Mouse (Mus musculus) liver, postnatal 0 days (tissue): Measurements from ENCODE around the gene Satb2. TPM values are rescaled to one million over a fixed set of nuclear protein-coding genes. Genes with fewer than 3 reads are reported as not detected.

Experiments used
- ATAC-seq: fragments of 200-750 bp; cut with Nextera tagmentation; 2 replicates; pipeline ENCODE4 v1.8.0; 2017; ENCODE audit warnings: mild to moderate bottlenecking, moderate library complexity
- DNase-seq: peaks from one replicate; pipeline ENCODE4 v3.0.0-alpha.2; 2016
- H3K27ac ChIP-seq: fragments of 300-500 bp; sonication (generic); 2 replicates; pipeline ENCODE4 v1.5.1; 2014; ENCODE audit warnings: antibody characterized with exemption, moderate library complexity, mild to moderate bottlenecking, low read depth
- H3K27me3 ChIP-seq: fragments of 300-500 bp; sonication (generic); 2 replicates; pipeline ENCODE4 v1.6.1; 2014; ENCODE audit warnings: low read length, control low read depth, mixed read lengths; ENCODE audit not compliant: insufficient read depth
- H3K36me3 ChIP-seq: fragments of 300-500 bp; sonication (generic); replicated peaks from 2 replicates; pipeline ENCODE4 v1.6.1; 2014; ENCODE audit warnings: mild to moderate bottlenecking, control low read depth, low read length, moderate library complexity, mixed read lengths; ENCODE audit not compliant: insufficient read depth
- H3K4me1 ChIP-seq: fragments of 300-500 bp; sonication (generic); 2 replicates; pipeline ENCODE4 v1.6.1; 2014; ENCODE audit warnings: antibody characterized with exemption, mild to moderate bottlenecking, control low read depth; ENCODE audit not compliant: insufficient read depth
- H3K4me2 ChIP-seq: fragments of 300-500 bp; sonication (generic); 2 replicates; pipeline ENCODE4 v1.6.1; 2014; ENCODE audit warnings: low read depth, mild to moderate bottlenecking, low read length, moderate library complexity, mixed read lengths
- H3K4me3 ChIP-seq: fragments of 300-500 bp; sonication (generic); 2 replicates; pipeline ENCODE4 v1.5.1; 2014; ENCODE audit warnings: low read depth, low read length
- H3K9ac ChIP-seq: fragments of 300-500 bp; sonication (generic); replicated peaks from 2 replicates; pipeline ENCODE4 v1.6.1; 2014; ENCODE audit warnings: mild to moderate bottlenecking, moderate library complexity
- H3K9me3 ChIP-seq: fragments of 300-500 bp; sonication (generic); 2 replicates; pipeline ENCODE4 v1.6.1; 2016; ENCODE audit warnings: mild to moderate bottlenecking, control low read depth, low read length, mixed read lengths
- CTCF ChIP-seq: sonication (generic); IDR thresholded peaks from 2 replicates; pipeline ENCODE4 v1.5.1; 2016; ENCODE audit warnings: antibody characterized with exemption, low read depth
- EP300 ChIP-seq: IDR thresholded peaks from 2 replicates; pipeline ENCODE4 v1.6.1; 2016; ENCODE audit warnings: antibody characterized with exemption, low read depth, mild to moderate bottlenecking
- WGBS: fragments of 180-500 bp; shearing (Covaris S2); extraction: QIAGEN DNeasy Blood & Tissue Kit; methylation state at CpG from one replicate; pipeline ENCODE4 v1.1.7; 2014; ENCODE audit not compliant: insufficient replicate concordance; 5-methylcytosine and 5-hydroxymethylcytosine counted together
- polyA plus RNA-seq: library from polyadenylated mRNA; unstranded; fragments of >200 nt; fragmentation: Nextera tagmentation; extraction: Ambion mirVana; gene quantifications from 2 replicates; pipeline ENCODE4 v1.2.1, GENCODE M21; 2015

The Satb2 gene
- polyA plus RNA-seq, 1 experiment from 2014 or later: 0.11 TPM

- Histone ChIP-seq H3K9ac (no peak overlapping the region), H3K27ac (no peak overlapping the region), H3K27me3 (no peaks in the 10 kb centered on the region), H3K4me3 (no peak overlapping the region), H3K36me3 (no peaks in the 10 kb centered on the region), H3K4me1 (no peaks in the 10 kb centered on the region), H3K9me3 (no peaks in the 10 kb centered on the region), H3K4me2 (no peak overlapping the region)
- ATAC-seq: no peak
- TF ChIP-seq CTCF (no peak), EP300 (no peak)
- 66% methylated on average over 4 of the region's 4 CpGs for WGBS
- no peak for DNase-seq
Measured at GRCm38 (mm10) chr1:56951980-56952379, 26.5 kb downstream of the Satb2 start.

- H3K9me3 ChIP-seq: no peaks in the 10 kb centered on the region
- no peaks in the 10 kb centered on the region for H3K27me3 ChIP-seq
- no peak overlapping the region for H3K9ac ChIP-seq
- H3K4me3 ChIP-seq: no peak overlapping the region
- TF ChIP-seq CTCF: no peak
- no peak for TF ChIP-seq EP300
- no peak overlapping the region for H3K27ac ChIP-seq
- 66% methylated on average over 6 of the region's 6 CpGs for WGBS
- no peak for DNase-seq
- no peaks in the 10 kb centered on the region for H3K4me1 ChIP-seq
- H3K4me2 ChIP-seq: no peak overlapping the region
- no peaks in the 10 kb centered on the region for H3K36me3 ChIP-seq
- ATAC-seq: no peak
Measured at GRCm38 (mm10) chr1:56951525-56951924, 26.9 kb downstream of the Satb2 start.

GRCm38 (mm10) chr1:56939432-56939831 lies 39.0 kb downstream of the Satb2 start:
- Histone ChIP-seq H3K4me1 (no peaks in the 10 kb centered on the region), H3K9me3 (no peaks in the 10 kb centered on the region), H3K4me3 (no peak overlapping the region), H3K27me3 (no peaks in the 10 kb centered on the region), H3K9ac (no peak overlapping the region), H3K4me2 (no peak overlapping the region), H3K36me3 (no peaks in the 10 kb centered on the region), H3K27ac (no peak overlapping the region)
- 81% methylated on average over 4 of the region's 4 CpGs for WGBS
- DNase-seq: no peak
- no peak for ATAC-seq
- TF ChIP-seq EP300: no peak
- TF ChIP-seq CTCF: no peak

GRCm38 (mm10) chr1:56938432-56938831 lies 40.0 kb downstream of the Satb2 start:
- 73% methylated on average over 3 of the region's 3 CpGs for WGBS
- H3K27ac ChIP-seq: no peak overlapping the region
- TF ChIP-seq EP300 (no peak), CTCF (no peak)

DNA sequence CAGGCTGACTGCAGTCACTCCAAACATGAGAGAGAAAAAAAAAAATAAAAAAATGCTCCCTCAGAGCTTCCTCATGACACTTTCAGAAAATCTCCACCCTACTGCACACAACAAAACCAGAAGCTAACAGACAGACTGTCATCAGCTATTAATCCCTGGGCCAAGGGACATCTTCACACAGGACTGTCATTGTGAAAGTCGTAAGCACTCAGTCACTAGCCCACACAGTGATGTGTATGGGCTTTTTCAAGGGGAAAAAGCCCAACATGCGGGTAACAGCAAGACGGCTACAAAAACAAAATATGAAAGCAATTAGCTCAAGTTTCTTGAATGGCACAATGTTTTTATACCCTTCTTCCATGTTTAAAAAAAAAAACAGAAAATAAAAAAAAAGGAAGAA lies 41.9 kb downstream of the Satb2 start:
- TF ChIP-seq EP300 (no peak), CTCF (no peak)
- Histone ChIP-seq H3K36me3 (no peaks in the 10 kb centered on the region), H3K27me3 (no peaks in the 10 kb centered on the region), H3K4me1 (no peaks in the 10 kb centered on the region), H3K9me3 (no peaks in the 10 kb centered on the region), H3K4me3 (no peak overlapping the region), H3K9ac (no peak overlapping the region), H3K27ac (no peak overlapping the region), H3K4me2 (no peak overlapping the region)
- WGBS: 74% methylated on average over 3 of the region's 3 CpGs
- DNase-seq (no peak), ATAC-seq (no peak)

More at GRCm38 (mm10) chr1:56938432-56938831, 40.0 kb downstream of the Satb2 start:
- ATAC-seq (no peak), DNase-seq (no peak)
- Histone ChIP-seq H3K9me3 (no peaks in the 10 kb centered on the region), H3K4me1 (no peaks in the 10 kb centered on the region), H3K27me3 (no peaks in the 10 kb centered on the region), H3K9ac (no peak overlapping the region), H3K4me3 (no peak overlapping the region), H3K36me3 (no peaks in the 10 kb centered on the region), H3K4me2 (no peak overlapping the region)

DNA sequence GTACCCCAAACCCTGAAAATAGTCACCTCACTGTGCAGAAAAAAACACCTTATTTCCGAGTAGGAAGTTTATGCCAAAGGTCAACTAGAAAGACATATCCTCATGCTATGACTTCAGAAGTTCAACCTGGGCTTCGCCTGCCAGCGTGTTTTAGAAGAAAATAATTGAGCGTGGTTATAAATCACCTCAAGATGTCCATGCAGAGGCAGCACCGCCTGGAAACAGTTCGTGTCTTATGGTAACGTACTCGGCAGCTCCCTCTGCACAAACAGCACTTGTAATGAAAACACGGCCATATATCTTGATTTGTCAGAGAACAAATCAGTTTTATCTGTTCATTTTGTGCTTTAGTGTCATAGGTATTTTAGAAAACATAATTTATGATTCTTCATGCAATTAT lies 44.6 kb downstream of the Satb2 start:
- Histone ChIP-seq H3K4me1 (no peaks in the 10 kb centered on the region), H3K36me3 (no peaks in the 10 kb centered on the region), H3K4me2 (no peak overlapping the region), H3K27ac (no peak overlapping the region), H3K4me3 (no peak overlapping the region), H3K9me3 (no peaks in the 10 kb centered on the region), H3K27me3 (no peaks in the 10 kb centered on the region), H3K9ac (no peak overlapping the region)
- 77% methylated on average over 9 of the region's 9 CpGs for WGBS
- ATAC-seq (no peak), DNase-seq (no peak)
- TF ChIP-seq EP300: no peak
- no peak for TF ChIP-seq CTCF

DNA sequence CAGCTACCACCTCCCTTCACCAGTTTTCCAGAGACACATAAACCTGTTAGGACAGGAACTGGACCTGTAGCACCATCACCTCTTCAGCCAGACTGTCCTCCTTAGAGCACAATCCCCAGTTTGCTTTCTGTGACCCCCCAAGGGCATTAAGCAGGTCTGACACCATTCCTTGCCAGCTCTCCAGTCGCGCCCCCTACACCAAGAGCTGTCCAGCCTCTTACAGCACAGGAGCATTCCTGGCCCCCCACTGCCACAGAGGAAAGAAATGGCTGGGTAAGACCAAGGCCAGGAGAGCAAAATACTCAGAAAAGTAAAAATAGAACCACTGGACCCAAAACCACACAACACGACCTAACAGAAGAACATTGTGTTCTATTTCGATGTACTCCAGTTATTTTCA lies 48.4 kb downstream of the Satb2 start:
- no peak for DNase-seq
- no peak for ATAC-seq
- no peaks in the 10 kb centered on the region for H3K9me3 ChIP-seq
- 76% methylated on average over 4 of the region's 4 CpGs for WGBS
- H3K27me3 ChIP-seq: no peaks in the 10 kb centered on the region
- TF ChIP-seq CTCF (no peak), EP300 (no peak)
- H3K27ac ChIP-seq: no peak overlapping the region
- H3K4me3 ChIP-seq: no peak overlapping the region
- no peaks in the 10 kb centered on the region for H3K4me1 ChIP-seq
- H3K4me2 ChIP-seq: no peak overlapping the region
- H3K9ac ChIP-seq: no peak overlapping the region
- no peaks in the 10 kb centered on the region for H3K36me3 ChIP-seq
